Mouse (Mus musculus) kidney, adult 2 months (tissue): ENCODE data around the gene Slc46a3. TPM values are rescaled to one million over a fixed set of nuclear protein-coding genes. Genes with fewer than 3 reads are reported as not detected.

Source experiments
- DNase-seq: peaks from one replicate; pipeline ENCODE4 v3.0.0; 2021
- H3K27ac ChIP-seq: fragments of 200-500 bp; 2 replicates; pipeline ENCODE4 v1.5.1; 2012; ENCODE audit warnings: low read depth, low read length, control low read depth, inconsistent platforms; ENCODE audit not compliant: insufficient read depth
- H3K27me3 ChIP-seq: fragments of 200-500 bp; replicated peaks from 2 replicates; pipeline ENCODE4 v1.6.1; 2012; ENCODE audit warnings: mild to moderate bottlenecking, moderate library complexity, low read length, inconsistent platforms; ENCODE audit not compliant: control insufficient read depth, insufficient read depth
- H3K36me3 ChIP-seq: fragments of 200-500 bp; 2 replicates; pipeline ENCODE4 v1.6.1; 2012; ENCODE audit warnings: mild to moderate bottlenecking, moderate library complexity, low read length, inconsistent platforms; ENCODE audit not compliant: control insufficient read depth, insufficient read depth
- H3K4me1 ChIP-seq: fragments of 200-500 bp; 2 replicates; pipeline ENCODE4 v1.6.1; 2011; ENCODE audit warnings: low read length; ENCODE audit not compliant: control insufficient read depth, insufficient read depth
- H3K4me3 ChIP-seq: fragments of 200-500 bp; 2 replicates; pipeline ENCODE4 v1.5.1; 2011; ENCODE audit warnings: mild to moderate bottlenecking, low read depth, low read length, control low read depth; ENCODE audit not compliant: insufficient read depth
- CTCF ChIP-seq: fragments of 200-500 bp; conservative IDR thresholded peaks from 2 replicates; pipeline ENCODE4 v1.5.1; 2011; ENCODE audit warnings: low read depth, mild to moderate bottlenecking, control low read depth, low read length, moderate library complexity, mixed read lengths; ENCODE audit not compliant: insufficient read depth, insufficient read length
- POLR2A ChIP-seq: fragments of 200-500 bp; IDR thresholded peaks from one replicate; pipeline ENCODE4 v1.6.1; 2011; ENCODE audit warnings: low read depth, low read length, control low read depth
- WGBS: fragments of 180-500 bp; shearing (Covaris S2); methylation state at CpG from one replicate; pipeline ENCODE4 v1.1.7; 2018; 5-methylcytosine and 5-hydroxymethylcytosine counted together
- polyA plus RNA-seq: library from polyadenylated mRNA; depleted of rRNA; stranded (reverse); fragments of >200 nt; gene quantifications from 2 replicates; pipeline ENCODE4 v1.2.3, GENCODE M21; 2012

Slc46a3 gene
- polyA plus RNA-seq, 1 experiment: 36.9 TPM

DNA sequence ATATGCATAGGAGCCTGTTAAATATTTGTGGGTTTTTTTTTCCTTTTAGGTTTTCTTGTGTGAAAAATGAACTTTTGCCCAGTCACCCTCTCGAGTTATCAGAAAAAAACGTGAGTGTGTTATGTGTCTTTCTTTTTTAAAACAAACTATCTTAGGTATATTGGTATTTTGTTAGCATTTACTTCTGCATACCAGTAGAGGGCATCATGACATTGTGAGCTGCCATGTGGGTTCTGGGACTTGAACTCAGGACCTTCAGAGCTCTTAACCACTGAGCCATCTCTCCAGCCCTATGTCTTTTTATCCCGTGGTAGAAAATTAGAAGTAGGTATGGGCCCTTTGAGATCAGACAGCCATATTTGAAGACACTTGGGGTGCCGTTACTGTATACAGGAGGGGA is 25.9 kb downstream of the Slc46a3 start:
- no peak for DNase-seq
- no peaks in the 10 kb centered on the region; the same call in 1 of the 2 replicates for H3K36me3 ChIP-seq
- no peak overlapping the region for H3K27ac ChIP-seq
- 90% methylated on average over 4 of the region's 4 CpGs for WGBS
- TF ChIP-seq POLR2A (no peak), CTCF (peak; percentile 22; the same call in 1 of the 2 replicates)
- no peaks in the 10 kb centered on the region for H3K27me3 ChIP-seq
- no peak overlapping the region for H3K4me3 ChIP-seq
- no peaks in the 10 kb centered on the region for H3K4me1 ChIP-seq

- peak; percentile 94 for DNase-seq
- H3K4me3 ChIP-seq: peak within 1 kb of the TSS; percentile 82
- under 1% methylated on average over 68 of the region's 68 CpGs for WGBS
- TF ChIP-seq CTCF: no peak
- TF ChIP-seq POLR2A: peak; percentile 77
- H3K36me3 ChIP-seq: no peaks in the 10 kb centered on the region
- H3K27ac ChIP-seq: peak within 1 kb of the TSS; percentile 88
- H3K27me3 ChIP-seq: no peaks in the 10 kb centered on the region
- H3K4me1 ChIP-seq: 0 out of 2 replicates have a peak, but pooled peaks cover 3% of the 10 kb centered on the region
These were observed 34.0 kb downstream of the Slc46a3 start, which contains the start of gene Pomp for GRCm38 (mm10) chr5:147860449-147861261. Gene Pomp, plus strand, starts transcription at chr5:147860461.

- DNase-seq: no peak
- under 1% methylated on average over 18 of the region's 18 CpGs for WGBS
- peak overlapping the region; percentile 88 for H3K27ac ChIP-seq
- peak overlapping the region; percentile 82 for H3K4me3 ChIP-seq
- H3K36me3 ChIP-seq: no peaks in the 10 kb centered on the region
- H3K27me3 ChIP-seq: no peaks in the 10 kb centered on the region
- TF ChIP-seq CTCF: no peak
- TF ChIP-seq POLR2A: no peak
- H3K4me1 ChIP-seq: 0 out of 2 replicates have a peak, but pooled peaks cover 3% of the 10 kb centered on the region
These were observed 34.6 kb downstream of the Slc46a3 start for GRCm38 (mm10) chr5:147860076-147860448.

GRCm38 (mm10) chr5:147850194-147850593 is 44.4 kb downstream of the Slc46a3 start:
- Histone ChIP-seq H3K4me3 (no peak overlapping the region), H3K36me3 (no peaks in the 10 kb centered on the region), H3K27me3 (no peaks in the 10 kb centered on the region), H3K27ac (no peak overlapping the region), H3K4me1 (no peaks in the 10 kb centered on the region)
- TF ChIP-seq CTCF (no peak), POLR2A (no peak)
- 48% methylated on average over 7 of the region's 7 CpGs for WGBS
- peak; percentile 69 for DNase-seq

DNA sequence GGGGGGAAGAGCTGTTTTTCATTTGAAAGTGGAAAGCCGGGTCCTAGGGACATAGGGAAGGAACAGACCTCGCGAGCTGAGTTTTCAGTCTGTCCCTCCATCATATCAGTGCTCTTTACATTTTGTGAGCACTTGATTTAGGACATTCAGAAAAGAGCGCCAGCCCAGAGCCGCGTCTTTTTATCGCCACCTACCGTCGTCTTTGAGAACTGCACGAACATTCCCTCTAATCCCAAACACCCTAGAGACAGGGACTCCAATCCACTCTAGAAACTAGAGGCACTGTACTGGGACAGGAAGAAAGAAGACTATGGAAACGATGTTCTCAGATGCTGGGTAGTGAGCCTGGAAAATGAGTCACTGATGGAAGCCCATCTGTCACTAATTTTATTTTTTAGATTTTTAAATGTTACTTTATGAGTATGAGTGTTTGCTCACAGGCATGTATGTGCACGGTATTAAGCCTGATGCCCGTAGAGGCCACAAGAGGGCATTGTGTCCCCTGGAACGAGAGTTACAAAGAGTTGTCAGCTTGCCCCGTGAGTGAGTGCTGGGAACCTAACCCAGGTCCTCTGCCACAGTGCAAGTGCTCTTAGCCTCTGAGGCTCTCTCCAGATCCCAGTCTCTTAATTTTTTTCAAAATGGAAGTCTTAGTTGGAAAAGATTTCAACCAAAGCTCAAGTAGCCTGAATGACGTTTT is 46.3 kb downstream of the Slc46a3 start:
- Histone ChIP-seq H3K36me3 (no peaks in the 10 kb centered on the region), H3K4me3 (no peak overlapping the region), H3K27me3 (no peaks in the 10 kb centered on the region), H3K27ac (no peak overlapping the region), H3K4me1 (no peaks in the 10 kb centered on the region)
- DNase-seq: peak; percentile 74
- TF ChIP-seq POLR2A (no peak), CTCF (peak; percentile 82)
- WGBS: 25% methylated on average over 16 of the region's 16 CpGs

GRCm38 (mm10) chr5:147847361-147847760 is 47.3 kb downstream of the Slc46a3 start:
- H3K4me1 ChIP-seq: no peaks in the 10 kb centered on the region
- no peak for DNase-seq
- no peak overlapping the region for H3K4me3 ChIP-seq
- no peak for TF ChIP-seq POLR2A
- no peak for TF ChIP-seq CTCF
- H3K27me3 ChIP-seq: no peaks in the 10 kb centered on the region
- H3K27ac ChIP-seq: no peak overlapping the region
- no peaks in the 10 kb centered on the region for H3K36me3 ChIP-seq
- WGBS: 54% methylated on average over 5 of the region's 5 CpGs

DNA sequence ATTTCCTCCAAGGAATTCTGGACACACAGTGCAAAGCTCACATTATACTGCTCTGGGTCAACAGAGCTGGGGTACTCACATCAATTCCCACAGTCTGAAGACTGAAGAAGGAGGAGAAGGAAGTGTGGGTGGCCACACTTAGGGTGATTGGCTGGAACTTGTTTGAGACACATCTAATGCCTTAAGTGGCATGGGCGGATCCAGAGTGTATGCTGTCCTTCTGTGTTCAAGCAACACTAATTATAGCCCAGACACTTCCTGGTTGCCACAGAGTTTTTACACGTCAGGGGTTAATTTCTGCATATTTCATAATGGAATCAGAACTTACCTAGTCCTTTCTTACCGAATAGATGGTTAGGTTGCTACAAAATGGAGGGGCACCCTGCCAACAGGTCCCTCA is 49.3 kb downstream of the Slc46a3 start:
- Histone ChIP-seq H3K27me3 (no peaks in the 10 kb centered on the region), H3K36me3 (no peaks in the 10 kb centered on the region), H3K4me1 (no peaks in the 10 kb centered on the region), H3K27ac (no peak overlapping the region), H3K4me3 (no peak overlapping the region)
- no peak for DNase-seq
- 61% methylated on average over 3 of the region's 3 CpGs for WGBS
- TF ChIP-seq CTCF (no peak), POLR2A (no peak)
